Mouse (Mus musculus): ENCODE results near the gene Ddc.

The Ddc gene

DNA sequence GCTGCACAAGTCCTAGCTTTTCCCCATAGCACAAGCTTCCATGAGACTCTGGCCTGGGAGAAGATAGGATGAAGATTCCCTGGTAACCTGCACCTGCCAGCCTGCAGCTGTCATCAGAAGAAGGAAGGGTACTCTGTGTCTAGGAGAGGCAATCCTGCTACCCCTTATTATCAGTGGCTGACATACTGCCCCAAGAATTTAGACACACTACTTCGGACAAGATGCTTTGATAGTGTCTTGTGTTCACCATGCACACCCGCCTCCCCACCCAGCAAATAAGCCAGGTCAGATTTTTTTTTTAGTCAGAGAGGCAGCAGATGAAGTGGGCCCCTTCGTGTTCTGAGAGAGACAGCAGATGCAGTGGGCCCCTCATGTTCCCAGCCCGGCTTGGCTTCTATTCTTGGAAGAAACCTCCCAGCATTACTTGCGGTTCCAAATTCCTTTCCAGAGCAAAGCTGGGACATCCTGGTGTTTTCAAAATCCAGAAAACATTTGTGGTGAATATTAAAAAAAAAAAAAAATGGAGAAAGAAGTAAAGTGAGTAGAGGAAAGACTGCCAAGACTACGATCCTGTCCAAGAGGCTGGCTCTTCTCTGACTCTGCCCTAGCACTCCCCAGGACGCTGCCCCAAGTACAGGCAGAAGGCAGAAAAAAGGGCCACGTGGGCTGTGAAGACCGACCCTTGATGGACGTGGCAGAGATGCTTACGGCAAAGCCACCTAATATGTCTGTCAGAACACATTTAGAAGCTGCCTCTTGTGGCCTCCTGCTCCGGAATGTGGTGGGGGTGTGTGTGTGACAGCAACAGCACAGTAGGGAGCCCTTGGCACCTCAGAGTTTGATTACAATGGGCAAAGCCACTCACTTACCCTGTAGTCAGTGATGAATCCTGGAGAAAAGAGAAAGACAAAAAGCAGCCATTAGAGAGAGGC, 73.7 kb downstream of the Ddc start:
- in situ Hi-C loops (cut with MboI): loop anchor here (25.0 kb wide), 1 partner anchor 463 kb away; no protein-coding TSS in a partner anchor

DNA sequence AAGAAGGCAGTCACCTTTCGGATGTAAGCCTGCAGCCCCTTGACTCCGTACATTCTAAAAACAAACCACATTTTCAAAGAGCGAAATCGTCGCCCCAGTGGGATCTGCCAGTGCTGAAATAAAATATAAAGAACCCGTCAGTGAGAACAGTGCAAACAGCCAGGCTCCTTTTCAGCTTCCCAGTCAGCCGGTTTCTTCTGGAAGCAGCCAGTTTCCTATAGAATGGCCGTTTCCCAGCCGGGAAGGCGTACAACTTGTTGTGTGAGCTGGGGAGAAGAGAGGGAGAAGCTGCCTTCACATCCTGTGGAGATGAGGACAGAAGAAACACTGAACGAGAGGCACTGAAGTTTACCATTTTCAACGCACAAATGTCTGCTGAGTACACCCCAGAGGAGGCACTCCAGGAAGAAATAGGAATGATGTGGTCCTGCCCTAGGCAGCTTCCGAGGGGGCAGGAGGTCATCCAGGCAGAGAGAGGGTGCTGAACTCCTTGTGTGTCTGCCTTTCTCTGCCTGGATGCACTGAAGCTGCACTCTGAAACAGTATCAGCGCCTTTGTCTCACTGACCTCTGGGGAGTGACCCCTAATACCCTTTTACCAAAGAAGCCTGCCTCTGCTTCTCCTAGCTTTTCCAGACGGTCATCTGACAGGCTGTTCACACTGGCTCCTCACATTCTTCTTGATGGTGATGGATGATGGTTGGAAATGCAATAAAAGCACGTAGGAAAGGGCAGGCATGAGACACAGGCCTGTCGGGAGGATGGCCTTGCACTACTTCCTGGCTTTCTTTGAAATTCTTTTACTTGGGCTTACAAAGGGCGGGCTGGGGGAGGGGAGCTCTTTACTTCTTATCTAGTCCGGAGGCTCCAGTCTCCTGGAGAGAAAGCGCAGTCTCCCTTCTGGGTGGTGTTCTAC, 75.5 kb downstream of the Ddc start:
- in situ Hi-C loops (cut with MboI): loop anchor here (25.0 kb wide), 1 partner anchor 465 kb away; no protein-coding TSS in a partner anchor

DNA sequence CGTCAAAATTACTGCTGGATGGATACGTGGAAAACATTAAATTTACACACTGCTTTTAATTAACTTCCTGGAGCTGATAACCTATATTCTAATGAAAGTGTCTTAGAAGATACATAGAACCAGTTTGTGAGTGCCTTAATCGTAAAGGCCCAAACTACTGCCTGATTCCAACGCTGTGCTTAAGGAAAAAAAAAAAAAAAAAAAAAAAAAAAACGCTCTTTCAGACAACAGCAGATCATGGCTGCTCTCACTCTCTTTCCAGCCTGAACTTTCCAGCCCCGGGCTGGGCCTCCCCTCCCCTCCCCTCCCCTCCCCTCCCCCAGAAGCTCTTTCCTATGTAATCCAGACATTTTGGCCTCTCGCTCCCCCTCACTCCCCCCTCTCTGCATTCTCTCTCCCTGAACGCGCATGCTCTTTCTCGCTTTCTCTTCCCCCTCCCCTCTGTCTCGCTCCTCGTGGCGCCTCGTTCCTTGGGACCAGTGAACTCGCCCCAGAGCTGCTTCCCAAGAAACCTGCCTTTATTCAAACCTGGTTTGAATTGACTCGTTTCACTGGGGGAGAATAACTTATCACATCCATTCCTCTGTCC, 76.5 kb downstream of the Ddc start:
- in situ Hi-C loops (cut with MboI): loop anchor here (25.0 kb wide), 1 partner anchor 466 kb away; no protein-coding TSS in a partner anchor

DNA sequence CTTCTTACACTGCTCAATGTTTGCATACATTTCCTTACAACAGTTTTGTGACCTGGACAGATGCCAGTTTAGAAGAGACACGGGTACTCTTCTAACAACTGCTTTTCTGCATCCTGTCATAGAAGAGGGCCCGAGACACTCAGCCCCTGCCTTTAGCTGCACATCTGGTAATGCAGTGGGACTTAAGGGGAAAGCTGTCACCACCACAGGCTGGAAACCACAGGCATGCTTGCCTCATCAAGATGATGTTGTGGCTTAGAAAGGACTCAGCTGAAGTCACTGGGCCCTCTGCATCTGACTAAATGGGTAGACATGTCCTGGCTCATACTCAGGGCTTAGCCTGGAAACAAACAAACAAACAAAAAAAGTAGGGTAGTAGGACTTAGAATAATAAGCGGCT, 77.2 kb downstream of the Ddc start:
- in situ Hi-C loops (cut with MboI): loop anchor here (25.0 kb wide), 1 partner anchor 467 kb away; no protein-coding TSS in a partner anchor

DNA sequence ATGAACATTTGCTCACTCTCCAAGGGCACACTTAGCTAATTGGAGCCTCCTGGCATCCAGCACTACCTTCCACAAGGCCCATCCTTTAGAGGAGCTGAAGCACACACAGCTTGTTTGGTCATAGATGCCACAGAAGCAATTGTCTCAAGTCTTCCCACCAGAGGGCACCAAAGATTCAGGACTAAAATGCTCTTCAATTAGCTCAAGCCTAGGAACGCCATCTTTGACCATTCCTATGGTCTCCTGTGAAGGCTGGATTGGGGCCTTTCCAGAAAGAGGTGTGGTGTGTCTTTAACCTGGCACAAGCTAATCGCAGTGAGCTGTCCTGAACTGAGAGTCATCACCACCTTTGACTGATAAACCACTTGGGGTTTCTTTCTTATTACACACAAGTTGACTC, 77.7 kb downstream of the Ddc start:
- in situ Hi-C loops (cut with MboI): loop anchor here (25.0 kb wide), 1 partner anchor 467 kb away; no protein-coding TSS in a partner anchor

DNA sequence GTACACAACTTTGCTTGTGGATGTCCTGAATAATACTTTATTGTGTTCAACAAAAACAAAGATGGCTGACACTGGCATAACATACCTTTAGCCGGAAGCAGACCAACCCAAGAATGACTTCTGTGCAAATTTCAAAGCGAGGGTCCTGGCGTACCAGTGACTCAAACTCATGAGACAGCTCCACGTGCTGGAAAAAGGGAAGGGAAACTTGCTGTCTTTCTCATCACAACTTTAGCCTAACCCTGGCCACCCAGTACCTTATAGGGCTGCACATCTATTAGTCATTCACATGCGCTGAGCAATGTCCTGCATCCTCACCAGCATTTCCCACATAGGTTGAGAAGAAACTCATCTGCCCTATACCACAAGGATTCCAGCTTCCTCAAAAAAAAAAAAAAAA, 78.7 kb downstream of the Ddc start:
- in situ Hi-C loops (cut with MboI): loop anchor here (25.0 kb wide), 1 partner anchor 468 kb away; no protein-coding TSS in a partner anchor

DNA sequence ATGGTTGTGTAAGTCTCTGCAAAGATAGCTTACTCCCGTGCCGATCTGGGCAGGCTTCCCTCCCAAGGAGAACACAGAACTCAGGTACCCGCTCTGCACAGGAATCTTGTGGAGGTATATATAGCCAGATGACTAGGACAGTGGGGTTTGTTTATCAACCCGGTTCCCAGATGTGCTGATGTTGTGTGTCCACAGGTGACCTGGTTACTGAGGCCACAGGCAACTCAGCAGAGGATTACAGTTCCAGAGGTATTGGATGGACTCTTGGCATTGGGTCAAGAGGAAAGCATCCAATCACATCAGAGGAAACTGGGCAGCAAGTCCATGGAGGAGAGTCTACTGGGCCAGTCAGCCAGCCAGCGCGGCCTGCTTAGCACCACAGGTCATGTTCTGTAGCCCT, 79.1 kb downstream of the Ddc start:
- in situ Hi-C loops (cut with MboI): loop anchor here (25.0 kb wide), 1 partner anchor 469 kb away; no protein-coding TSS in a partner anchor

DNA sequence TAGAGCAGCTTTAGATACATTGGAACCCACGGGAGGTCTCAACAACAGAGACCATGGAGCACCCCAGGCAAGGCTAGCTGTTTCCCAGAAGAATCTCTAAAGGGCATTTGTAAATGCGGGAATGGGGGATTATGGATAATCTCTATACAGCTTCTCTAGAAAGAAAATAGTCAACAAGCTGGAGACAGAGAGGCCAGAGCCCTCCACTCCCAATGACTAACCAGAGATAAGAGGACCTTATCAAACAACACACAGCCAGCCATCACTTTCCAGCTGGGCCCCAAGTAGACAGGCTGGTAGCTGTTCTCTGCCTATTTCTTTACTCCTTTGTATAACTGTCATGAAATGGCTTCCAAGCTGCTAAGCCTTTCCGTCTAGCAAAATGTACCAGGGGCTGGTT, 82.2 kb downstream of the Ddc start:
- in situ Hi-C loops (cut with MboI): loop anchor here (25.0 kb wide), 1 partner anchor 472 kb away; no protein-coding TSS in a partner anchor

DNA sequence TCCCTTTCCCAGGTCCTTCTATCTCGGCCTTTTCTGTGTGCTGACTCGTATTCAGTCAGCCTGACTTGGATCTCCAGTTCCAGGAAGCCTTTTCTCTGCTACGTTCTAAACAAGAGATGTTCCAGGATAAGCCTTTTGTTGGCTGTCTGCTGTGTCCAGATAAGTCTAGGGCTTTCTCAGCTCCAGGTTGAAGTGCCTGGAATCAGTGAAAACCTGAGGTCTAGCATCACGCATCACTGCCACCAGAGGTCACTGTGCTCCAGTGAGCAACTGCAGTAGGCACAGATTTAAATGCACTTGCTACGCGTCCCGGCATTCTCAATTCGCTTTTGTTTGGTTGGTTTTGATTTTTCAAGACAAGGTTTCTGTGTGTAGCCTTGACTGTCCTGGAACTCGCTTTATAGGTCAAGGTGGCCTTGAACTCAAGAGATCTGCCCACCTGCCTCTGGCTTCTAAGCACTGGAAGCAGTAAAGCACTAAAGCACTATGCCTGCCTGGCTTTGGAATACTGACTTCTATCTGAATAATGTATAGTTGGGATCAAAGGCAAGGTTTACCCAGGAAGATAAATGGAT, 86.0 kb downstream of the Ddc start:
- in situ Hi-C loops (cut with MboI): loop anchor here (5.0 to 25.0 kb wide), 2 partner anchors 160 to 475 kb away; no protein-coding TSS in a partner anchor

DNA sequence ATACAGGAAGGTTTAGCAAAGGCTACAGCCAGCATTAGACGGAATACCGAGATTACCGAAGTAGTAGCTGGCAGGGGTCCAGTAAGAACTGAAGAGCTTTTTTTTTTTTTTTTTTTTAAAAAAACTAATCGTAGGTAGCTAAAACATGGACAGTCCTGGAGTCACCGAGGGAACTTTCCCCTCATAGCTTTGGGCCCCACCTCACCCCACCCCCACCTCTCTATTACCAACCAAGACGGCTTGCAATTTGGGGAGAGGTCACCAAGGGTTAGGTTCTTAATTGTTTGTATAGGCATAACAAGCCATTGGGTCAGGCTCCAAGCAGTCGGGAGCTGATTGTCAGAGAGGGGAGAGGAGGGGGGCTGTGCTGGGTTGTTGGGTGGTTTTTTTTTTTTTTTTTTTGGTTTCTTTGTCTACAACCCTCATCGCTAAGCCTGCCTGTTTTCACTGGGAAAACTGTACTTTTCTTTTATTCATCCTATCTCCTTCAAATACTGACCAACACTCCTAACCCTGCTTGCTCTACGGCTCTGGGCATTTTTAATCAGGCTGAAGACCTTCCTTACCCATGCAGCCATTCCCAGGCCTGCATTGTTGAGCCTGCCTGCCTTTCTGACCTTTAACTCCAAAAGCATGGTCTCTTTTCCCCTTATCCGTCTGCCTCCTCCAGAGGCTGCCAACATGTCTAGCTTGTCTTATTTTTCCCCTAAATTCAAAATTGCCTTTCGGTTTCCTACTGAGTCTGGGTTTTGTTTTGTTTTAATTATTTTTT, 88.4 kb downstream of the Ddc start:
- in situ Hi-C loops (cut with MboI): loop anchor here (5.0 to 25.0 kb wide), 2 partner anchors 163 to 478 kb away; no protein-coding TSS in a partner anchor

DNA sequence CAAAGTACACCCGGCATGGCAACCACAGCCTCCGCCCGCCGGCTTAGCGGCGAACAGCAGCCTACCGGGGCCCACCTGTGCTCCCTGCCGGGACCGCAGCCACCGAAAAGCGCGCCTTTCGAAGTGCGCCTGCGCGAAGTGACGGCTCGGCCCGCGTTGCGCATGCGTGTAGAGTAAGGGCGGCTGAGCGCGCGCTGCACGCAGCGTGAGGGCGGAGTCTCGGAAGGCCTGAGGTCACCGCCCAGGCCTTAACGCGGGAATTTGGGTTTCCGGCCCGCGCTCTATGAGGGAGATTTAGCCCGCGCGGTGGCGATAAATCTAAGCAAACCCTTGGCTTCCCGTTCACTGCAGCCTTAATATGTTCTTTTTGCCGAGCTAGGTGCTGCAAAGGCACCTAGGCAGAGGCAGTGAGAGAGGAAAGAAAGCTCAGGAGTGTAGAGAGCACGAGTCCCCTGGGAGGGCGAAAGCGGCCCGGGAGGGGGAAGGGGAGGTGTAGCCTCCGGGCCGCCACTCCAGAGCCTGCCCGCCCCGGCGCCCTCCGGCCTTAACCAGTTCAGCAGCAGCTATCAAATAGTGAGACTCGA, 89.0 kb downstream of the Ddc start, which contains the start of gene Fignl1:
Fignl1 (minus strand) TSS at position 143 of the 584 bp plus-strand sequence.
- in situ Hi-C loops (cut with MboI): loop anchor here (25.0 kb wide), 1 partner anchor 478 kb away; no protein-coding TSS in a partner anchor

DNA sequence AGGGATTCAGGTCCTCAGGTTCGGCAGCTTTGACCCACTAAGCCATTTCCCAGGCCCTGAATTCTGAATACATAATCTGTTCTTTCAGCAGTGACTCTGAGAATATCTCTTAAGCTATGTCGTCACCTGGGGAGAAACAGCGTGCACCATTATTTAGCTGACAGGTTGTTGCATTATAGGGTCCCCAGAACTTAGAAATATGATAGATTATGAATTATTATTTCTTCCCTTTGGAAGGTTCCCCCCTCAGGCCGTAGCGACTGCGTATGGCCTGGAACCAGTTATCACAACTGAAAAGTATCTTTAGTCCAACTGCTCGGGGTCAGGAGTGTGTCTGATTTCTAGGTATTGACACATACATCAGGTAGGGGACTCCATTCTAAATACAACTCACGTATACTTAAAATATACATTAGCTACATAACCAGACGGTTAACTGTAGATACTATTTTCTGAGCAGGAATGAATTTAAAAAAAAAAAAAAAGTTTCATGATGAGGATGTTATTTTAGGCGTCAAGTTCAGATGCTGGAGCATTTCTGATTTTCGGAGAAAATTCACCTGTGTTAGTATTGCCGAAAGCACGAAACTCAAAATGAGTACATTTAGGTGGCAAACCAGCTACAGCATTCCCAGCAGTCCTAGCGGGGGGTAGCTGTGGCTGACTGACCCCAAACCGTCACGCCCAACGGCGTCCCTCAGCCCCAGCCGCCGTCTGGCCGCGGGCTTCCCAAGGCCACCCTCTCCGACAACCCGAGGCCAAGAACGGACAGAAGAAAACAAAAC, 89.7 kb downstream of the Ddc start:
- in situ Hi-C loops (cut with MboI): loop anchor here (25.0 kb wide), 1 partner anchor 479 kb away; no protein-coding TSS in a partner anchor

DNA sequence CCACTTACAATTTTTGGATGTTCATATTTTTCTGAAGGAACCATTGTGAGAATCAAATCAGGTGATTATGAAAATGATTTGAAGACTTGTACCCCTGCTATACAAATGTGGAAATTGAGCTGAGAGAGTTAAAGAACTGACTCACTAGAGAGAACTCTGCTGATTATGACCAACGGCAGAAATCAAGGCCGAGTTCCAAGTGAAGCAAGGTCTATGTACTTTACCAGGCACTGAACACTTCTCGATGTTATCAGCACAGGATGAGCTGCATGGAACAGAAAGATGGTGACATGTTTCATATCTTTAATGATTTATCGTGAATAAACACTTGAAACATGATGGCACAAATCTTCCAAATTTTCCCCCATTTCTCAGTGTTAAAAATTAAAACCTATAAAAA, 92.0 kb downstream of the Ddc start:
- in situ Hi-C loops (cut with MboI): loop anchor here (25.0 kb wide), 1 partner anchor 481 kb away; no protein-coding TSS in a partner anchor

DNA sequence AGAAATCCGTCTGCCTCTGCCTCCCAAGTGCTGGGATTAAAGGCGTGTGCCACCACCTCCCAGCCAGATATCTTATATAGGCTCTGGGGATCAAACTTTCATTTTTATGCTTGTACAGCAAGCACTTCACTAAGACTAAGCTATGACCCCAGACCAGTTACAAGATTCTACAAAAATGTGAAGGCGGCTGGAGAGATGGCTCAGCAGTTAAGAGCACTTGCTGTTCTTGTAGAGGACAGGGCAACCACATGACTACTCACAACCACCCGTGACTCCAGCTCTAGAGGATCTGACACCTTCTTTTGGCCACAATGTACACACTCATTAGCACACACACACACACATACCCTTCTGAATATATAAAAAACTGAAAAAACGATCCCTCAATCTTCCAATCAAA, 93.5 kb downstream of the Ddc start:
- in situ Hi-C loops (cut with MboI): loop anchor here (25.0 kb wide), 1 partner anchor 483 kb away; no protein-coding TSS in a partner anchor

DNA sequence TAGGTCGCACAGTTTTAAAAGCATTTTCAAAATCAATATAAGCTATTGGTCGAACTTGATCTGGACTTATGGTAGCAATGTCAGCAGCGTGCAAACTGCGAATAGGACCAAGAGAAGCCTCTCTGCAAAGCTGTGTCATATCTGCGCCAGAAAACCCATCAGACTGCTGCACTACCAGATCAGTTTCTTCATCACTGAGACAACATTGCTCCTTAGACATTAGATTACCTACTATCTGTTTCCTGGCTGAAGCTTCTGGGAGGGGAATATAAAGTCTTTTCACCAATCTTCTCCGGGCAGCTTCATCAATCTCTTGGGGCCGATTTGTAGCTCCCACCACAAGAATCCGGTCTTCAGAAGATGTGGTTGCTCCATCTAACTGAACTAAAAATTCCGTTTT, 96.9 kb downstream of the Ddc start:
- in situ Hi-C loops (cut with MboI): loop anchor here (25.0 kb wide), 1 partner anchor 486 kb away; no protein-coding TSS in a partner anchor

DNA sequence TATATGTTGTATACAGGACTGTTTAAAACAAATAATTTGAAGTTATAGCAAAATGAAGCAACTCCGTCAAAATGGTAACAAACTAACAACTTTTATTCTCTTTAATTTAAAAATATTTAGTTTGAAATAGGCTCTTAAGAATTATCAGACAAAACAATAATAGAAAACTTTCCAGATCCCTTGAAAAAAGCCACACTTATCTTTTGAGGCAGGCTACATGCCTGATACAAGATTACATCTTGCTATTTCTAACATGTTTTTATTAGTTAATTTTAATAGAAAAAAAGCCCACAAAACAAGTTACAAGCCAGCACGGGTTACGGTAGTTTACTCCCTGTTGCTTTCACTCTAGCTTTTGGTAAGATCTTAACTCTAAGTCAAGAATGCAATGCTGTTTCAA, 97.6 kb downstream of the Ddc start:
- in situ Hi-C loops (cut with MboI): loop anchor here (25.0 kb wide), 1 partner anchor 487 kb away; no protein-coding TSS in a partner anchor

DNA sequence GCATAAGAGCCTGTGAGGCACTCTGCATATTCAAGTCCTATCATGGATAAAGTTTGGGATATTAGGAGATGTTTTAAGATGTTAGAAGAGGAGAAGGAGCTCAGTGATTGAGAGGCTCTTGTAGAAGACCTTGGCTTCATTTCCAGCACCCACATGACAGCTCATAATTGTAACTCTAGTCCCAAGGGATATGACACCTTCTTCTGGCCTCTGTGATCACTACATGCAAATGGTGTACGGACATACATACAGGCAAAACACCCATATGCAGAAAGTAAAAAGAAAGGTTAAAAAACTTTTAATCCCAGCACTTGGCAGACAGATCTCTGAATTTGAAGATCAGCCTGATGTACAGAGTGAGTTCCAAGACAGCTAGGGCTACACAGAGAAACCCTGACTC, 99.3 kb downstream of the Ddc start:
- in situ Hi-C loops (cut with MboI): no loop called here

DNA sequence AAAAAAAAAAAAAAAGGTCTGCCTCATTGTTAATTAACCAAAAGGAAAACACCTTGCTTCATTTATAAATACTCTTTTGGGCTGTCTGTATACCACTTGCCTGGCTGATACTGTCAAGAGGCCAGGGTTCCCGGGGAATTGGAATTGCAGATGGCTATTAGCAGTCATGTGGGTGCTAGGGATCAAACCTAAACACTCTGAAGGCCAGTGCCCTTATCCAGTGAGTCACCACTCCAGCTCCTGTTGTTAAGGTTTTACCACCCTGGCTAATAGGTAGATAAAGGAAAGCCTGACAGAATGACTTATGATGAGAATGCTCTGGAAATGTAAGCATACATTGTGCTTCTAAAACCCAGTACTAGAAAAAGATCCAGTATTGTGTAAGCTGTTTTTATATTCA, 103.3 kb downstream of the Ddc start:
- in situ Hi-C loops (cut with MboI): no loop called here
